Mouse (Mus musculus): ENCODE data around the gene Pnkp. TPM values are rescaled to one million over a fixed set of nuclear protein-coding genes. Genes with fewer than 3 reads are reported as not detected.

The Pnkp gene
- total RNA-seq, 2 experiments from 2014 or later: 14.9 to 18.7 TPM

DNA sequence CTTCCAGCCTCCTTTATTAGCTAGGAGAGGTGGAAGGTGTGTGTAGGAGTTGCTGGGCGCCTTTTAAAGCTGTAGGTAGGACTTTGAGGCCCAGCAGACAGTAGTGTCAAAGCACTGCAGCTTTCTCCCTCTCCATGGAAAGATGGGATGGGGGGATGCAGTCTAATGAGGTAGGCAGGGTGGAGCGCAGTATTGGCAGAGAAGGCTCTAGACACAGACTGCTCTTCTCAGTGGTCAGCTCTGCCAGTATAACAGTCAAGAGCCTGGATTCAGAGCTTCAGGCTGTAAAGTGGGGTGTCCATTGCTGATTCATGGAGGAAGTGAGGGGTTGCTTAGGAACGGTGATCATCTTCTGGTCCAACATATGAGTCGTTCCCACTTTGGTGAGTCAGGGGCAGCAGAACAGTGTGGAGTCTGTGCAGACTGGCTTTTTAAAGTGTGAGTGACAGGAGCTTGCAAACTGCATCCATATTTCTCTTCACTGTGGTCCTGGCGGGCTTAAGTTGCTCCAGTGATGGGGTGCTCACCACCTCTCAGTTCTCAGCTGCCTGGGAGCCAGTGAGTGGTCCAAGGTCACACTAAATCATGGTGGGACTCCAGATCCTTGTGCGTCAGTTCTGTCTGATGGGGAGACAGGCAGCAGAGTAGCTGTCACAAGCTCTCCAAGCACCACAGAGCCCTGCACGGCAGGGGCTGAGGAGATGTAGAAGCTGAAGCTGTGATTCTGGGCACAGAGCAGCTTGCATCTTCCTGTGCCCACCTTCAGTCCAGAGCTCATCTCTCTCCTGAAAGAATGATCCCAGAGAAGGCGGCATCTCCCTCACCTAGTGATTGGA lies 5.9 kb upstream of the Pnkp start:
- no peak for DNase-seq
- intact Hi-C loops (cut with DNase I): no loop called here

DNA sequence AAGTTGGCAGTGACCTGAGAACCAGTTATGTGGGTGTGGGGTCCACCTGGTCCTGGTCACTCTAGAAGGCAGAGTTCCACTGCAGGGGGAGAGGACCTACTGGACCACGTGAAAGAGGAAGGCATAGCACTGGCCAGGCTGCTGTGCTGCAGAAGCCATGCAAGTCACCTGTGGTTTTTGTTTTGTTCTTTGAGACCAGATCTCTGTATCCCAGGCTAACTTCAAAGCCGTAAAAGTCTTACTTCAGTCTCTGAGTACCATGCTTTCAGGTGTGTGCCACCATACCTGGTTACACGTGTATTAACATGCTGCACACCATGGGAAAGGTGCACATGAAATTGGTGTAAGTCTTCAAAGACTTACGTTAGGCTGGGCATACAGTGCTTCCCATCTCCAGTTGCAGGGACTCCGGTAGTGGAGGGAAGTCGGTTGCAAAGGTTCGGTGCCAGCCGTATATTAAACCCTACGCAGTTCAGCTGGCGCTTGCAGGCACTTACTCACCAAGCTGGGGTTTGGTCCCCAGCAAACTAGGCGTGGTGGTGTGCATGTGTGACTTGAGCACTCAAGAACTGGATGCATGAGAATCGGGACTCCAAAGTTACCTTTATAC lies 5.2 kb upstream of the Pnkp start:
- DNase-seq: no peak
- intact Hi-C loops (cut with DNase I): no loop called here

DNA sequence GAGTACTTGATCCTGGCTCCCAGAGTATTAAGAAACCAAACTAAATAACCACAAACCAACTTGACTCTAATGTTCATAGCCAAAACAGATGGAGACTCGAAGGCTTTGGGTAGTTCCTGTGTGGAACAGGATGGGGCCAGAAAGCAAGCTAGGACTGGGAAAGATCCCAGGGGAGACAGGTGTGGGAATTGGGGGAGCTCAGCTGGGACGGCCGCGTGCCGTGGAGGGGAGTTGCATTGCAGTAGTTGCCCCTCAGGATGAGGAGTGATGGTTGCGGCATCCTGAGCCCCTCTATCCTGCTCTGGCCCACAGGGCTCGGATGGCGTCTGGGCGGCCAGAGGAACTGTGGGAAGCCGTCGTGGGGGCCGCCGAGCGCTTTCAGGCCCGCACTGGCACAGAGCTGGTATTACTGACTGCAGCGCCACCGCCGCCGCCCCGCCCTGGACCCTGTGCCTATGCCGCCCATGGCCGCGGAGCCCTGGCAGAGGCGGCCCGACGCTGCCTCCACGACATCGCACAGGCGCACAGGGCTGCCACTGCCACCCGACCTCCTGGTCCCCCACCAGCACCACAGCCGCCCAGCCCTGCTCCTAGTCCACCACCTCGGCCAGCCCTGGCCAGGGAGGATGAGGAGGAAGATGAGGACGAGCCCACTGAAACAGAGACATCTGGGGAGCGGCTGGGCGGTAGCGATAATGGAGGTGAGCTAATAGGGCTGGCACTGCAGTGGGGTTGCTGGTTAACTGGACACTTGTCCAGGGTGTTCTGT lies 4.5 kb upstream of the Pnkp start:
- DNase-seq: no peak
- intact Hi-C loops (cut with DNase I): no loop called here

DNA sequence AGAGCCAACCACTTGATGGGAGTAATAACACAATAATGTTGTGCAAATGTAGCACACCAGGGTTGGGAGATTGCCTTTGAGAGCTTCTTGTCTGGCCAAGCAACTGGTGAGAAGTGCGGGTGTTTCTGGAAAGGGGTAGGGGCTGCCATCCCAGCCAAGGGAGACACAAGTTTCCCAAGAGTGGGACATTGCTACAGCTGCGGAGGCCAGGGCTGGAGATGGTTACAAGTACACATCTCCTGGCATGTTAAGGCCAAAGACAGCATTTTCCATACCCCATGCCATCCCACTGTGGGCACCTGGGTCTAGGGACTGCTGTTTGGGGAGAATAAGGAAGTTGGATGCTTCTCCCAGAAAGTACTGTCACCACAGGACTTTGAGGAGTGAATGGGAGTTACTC lies 3.9 kb upstream of the Pnkp start:
- no peak for DNase-seq

DNA sequence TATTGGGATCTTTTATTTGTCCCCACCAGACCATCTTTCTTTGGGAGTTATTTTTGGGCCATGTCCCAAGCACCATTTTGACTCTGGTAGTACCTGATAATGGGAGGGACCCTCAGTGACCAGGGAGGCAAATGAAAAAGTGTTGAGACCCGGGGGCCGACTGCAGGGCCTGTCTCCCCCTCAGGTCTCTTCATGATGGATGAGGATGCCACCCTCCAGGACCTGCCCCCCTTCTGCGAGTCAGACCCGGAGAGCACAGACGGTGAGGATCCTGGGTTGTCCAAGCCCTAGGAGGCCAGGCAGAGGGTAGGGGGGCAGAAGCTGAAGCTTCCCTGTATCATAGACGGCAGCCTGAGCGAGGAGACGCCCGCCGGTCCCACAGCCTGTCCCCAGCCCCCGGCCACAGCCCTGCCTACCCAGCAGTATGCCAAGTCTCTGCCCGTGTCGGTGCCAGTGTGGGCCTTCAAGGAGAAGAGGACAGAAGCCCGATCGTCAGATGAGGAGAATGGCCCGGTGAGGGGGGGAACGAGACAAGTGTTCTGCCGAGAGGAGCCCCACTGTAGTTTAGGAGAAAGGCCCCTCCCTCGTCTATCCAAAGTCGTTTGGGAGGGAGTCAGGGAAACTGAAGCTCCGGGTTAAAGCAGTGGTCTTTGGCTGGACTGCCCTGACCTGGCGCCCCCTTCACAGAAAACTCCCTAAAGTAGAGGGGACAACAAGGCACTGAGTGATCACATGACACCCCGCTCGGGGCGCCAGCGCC lies 3.2 kb upstream of the Pnkp start:
- intact Hi-C loops (cut with DNase I): no loop called here
- DNase-seq: no peak

More for the DNA sequence above, 3.9 kb upstream of the Pnkp start:
- intact Hi-C loops (cut with DNase I): no loop called here

GRCm38 (mm10) chr7:44854356-44855031 lies 2.4 kb upstream of the Pnkp start:
- intact Hi-C loops (cut with DNase I): no loop called here

DNA sequence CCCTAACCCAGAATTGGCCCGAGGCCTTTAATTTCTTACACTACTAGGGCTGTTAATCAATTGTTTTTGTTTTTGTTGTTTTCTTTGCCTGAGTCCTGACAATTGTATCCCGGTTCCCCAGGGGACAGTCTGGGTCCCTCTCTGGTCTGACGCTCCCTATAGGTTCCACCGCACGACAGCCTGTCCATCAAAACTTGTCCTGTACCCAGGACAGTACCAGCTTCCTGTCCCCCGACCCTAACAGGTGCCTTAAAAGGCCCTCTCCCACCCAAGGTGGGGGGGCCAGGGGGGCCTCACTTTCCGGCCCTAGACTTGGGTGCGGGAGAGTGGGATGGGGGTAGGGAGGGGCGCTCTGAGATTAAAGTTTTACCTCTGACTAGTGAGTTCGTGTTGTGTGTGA lies 1.9 kb upstream of the Pnkp start:
- DNase-seq: no peak
- intact Hi-C loops (cut with DNase I): no loop called here

More at GRCm38 (mm10) chr7:44854356-44855031, 2.4 kb upstream of the Pnkp start:
- peak; percentile 81 to 86 for DNase-seq

DNA sequence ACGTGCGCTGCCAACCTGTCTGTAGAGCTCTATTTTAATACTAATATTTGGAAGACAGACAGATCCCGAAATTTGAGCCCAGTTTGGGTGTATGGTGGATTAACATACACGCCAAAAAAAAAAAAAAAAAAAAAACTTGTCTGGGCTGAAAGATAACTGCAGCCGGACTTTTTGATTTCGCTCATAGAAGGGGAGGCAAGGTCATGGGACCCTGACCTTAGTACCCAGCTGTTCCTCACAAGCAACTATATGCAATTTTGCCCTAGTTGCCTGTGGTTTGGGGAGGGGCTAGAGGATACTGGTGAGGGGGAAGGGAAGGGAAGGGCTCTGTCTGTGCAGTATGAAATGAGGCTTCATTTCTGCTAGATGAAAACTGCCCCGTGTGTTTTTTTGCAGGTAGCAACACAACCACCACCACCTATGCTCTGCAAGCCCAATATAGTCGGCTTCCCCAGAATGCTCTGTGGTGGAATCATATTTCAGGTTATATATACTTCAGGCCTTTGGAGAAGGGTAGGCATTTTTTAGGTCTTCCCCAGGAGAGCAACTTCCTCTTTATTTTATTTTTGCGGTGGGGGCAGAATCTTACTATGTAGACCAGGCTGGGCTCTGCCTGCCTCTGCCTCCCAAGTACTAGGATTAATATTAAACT lies 548 bp upstream of the Pnkp start:
- intact Hi-C loops (cut with DNase I): no loop called here

DNA sequence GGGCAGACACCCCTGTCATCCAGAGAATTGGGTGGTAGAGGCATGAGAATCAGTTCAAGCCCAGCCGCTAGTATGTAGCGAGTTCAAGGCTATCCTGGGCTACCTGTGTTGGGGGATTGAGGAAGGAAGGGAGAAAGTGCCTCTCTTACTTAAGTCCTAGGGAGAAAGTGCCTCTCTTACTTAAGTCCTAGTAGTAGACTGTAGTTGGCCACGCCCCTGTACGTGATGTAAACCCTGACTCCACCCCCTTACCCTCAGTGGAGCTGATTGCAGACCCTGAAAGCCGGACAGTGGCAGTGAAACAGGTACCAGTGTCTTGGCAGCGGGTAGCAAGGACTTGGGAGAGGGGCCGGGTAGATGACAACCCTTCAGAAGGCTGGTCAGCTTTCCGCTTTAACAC lies 966 bp downstream of the Pnkp start:
- DNase-seq: no peak
- intact Hi-C loops (cut with DNase I): no loop called here

More for the DNA sequence above, 548 bp upstream of the Pnkp start:
- DNase-seq: no peak

DNA sequence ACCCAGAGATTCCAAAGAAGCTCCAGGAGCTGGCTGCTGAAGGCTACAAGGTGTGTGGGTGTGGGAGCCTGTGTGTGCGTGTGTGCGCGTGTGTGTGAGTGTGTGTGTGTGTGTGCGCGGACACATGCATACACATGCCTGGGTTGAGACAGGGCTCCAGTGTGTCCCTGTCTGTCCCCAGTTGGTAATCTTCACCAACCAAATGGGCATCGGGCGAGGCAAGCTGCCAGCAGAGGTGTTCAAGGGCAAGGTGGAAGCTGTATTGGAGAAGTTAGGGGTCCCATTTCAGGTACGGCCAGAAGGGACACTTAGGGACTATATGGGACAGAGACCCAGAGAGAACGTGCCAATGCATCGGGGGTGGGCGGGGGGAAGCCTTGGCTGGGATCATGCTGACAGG lies 3.0 kb downstream of the Pnkp start:
- intact Hi-C loops (cut with DNase I): no loop called here
- no peak for DNase-seq

- intact Hi-C loops (cut with DNase I): no loop called here
- DNase-seq: peak; percentile 65 to 67
Measured at GRCm38 (mm10) chr7:44860576-44861428, 3.9 kb downstream of the Pnkp start.

- intact Hi-C loops (cut with DNase I): no loop called here
- no peak for DNase-seq
Measured at GRCm38 (mm10) chr7:44861429-44861816, 4.5 kb downstream of the Pnkp start.

DNA sequence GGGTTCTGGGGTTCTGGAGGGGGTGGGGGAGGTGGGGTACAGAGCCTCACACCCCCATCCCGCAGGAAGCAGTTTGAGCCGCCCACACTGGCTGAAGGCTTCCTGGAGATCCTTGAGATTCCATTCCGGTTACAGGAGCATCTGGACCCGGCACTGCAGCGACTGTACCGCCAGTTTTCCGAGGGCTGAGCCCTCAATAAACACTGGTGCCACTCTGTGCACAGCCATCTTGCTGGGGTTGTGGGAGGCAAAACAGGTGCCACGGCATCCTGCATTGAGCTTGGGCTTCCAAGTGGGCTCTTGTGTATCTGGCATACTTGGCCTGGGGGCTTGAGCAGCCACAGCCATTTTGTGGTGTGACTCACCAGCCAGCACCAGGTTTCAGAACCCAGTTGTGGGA lies 5.5 kb downstream of the Pnkp start:
- intact Hi-C loops (cut with DNase I): no loop called here
- DNase-seq: no peak

GRCm38 (mm10) chr7:44863210-44863609 lies 6.3 kb downstream of the Pnkp start:
- intact Hi-C loops (cut with DNase I): no loop called here
- DNase-seq: no peak

DNA sequence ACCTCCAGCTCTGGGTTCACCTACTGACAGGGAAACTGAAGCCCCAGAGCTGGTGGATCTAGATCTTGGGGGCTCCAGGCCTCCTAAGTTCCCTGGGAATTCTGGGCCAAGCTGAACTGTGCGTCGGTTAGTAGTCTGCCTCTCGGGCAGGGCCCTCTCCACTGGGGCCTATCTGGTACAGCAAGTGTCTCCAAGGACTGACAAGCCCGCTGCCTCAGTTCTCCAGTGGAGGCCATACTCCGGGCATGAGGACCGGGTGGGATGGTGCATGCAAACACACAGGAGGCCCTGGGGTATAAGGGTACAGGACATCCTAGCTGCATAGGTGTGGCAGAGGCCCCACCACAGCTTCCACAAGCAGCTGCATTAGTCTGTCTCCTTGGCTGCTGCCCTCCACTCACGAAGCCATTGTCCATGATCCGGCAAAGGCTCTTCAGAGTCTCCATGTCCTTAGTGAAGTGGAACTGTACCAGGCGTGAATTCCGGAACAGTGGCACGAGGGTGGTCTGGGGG lies 7.1 kb downstream of the Pnkp start:
- intact Hi-C loops (cut with DNase I): no loop called here
- no peak for DNase-seq

DNA sequence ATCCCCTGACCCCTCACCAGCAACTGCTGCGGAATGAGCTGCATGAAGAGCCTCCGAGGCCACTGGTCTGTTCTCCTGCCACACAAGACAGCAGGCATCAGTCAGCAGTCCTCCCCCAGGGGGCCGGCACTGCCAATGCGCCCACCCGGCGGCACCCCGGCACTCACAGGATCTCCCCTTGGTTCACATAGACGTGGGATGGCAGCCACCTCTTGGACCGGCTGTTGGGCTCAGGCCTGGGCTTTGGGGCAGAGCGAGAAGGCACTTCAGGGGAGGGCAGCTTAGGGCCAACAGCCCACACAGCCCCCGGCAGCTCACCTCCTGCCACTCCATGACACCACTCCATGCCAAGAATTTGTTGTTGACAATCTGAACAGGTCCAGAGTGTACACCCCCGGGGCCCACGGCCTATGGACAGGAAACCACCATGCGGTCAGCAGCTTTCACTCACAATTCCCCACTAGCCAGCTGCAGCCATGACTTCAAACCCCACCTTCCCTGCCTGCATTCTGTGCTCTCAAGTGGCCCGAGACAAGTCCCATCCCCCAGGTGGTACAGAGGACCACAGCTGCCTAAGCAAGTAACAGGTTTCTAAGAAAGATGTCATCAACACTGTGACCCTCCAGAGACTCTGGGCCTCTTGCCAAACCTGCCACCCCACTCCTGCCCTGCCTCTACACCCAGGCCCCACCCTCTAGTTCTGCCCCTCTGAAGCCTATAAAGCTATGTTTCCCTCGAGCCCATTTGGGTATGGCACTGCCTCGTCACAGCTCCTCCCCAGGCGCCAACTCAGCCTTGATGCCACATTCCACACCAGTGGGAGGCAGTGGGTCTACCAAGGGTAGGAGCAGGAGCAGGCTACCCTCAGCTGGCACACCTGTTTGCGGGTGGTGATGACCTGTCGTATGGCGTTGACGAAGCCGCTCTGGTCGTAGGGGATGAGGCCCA lies 7.9 kb downstream of the Pnkp start:
- DNase-seq: no peak
- intact Hi-C loops (cut with DNase I): no loop called here

- DNase-seq: no peak
- intact Hi-C loops (cut with DNase I): no loop called here
Measured at GRCm38 (mm10) chr7:44866276-44867009, 9.5 kb downstream of the Pnkp start.

Measured in gastrocnemius, postnatal 36 days (tissue).